Mouse (Mus musculus) hindbrain, embryonic 12.5 days (tissue): ENCODE data around the gene Inpp5a. TPM values are rescaled to one million over a fixed set of nuclear protein-coding genes. Genes with fewer than 3 reads are reported as not detected.
A peak's percentile ranks its signal among the peaks of the same experiment; 100 is the strongest.

Experiments used
- ATAC-seq: fragments of 200-750 bp; cut with Nextera tagmentation; 2 replicates; pipeline ENCODE4 v1.8.0; 2017; ENCODE audit warnings: moderate TSS enrichment; ENCODE audit not compliant: low FRiP score
- H3K27ac ChIP-seq: fragments of 300-500 bp; sonication (generic); 2 replicates; pipeline ENCODE4 v1.5.1; 2016; ENCODE audit warnings: mild to moderate bottlenecking
- H3K27me3 ChIP-seq: fragments of 300-500 bp; sonication (generic); 2 replicates; pipeline ENCODE4 v1.6.1; 2016; ENCODE audit warnings: mild to moderate bottlenecking
- H3K36me3 ChIP-seq: fragments of 300-500 bp; sonication (generic); 2 replicates; pipeline ENCODE4 v1.6.1; 2016; ENCODE audit warnings: mild to moderate bottlenecking
- H3K4me1 ChIP-seq: fragments of 300-500 bp; sonication (generic); 2 replicates; pipeline ENCODE4 v1.6.1; 2016
- H3K4me2 ChIP-seq: fragments of 300-500 bp; sonication (generic); replicated peaks from 2 replicates; pipeline ENCODE4 v1.6.1; 2016; ENCODE audit warnings: mild to moderate bottlenecking
- H3K4me3 ChIP-seq: fragments of 300-500 bp; sonication (generic); 2 replicates; pipeline ENCODE4 v1.5.1; 2016; ENCODE audit warnings: mild to moderate bottlenecking
- H3K9ac ChIP-seq: fragments of 300-500 bp; sonication (generic); 2 replicates; pipeline ENCODE4 v1.6.1; 2016; ENCODE audit warnings: mild to moderate bottlenecking, moderate library complexity
- H3K9me3 ChIP-seq: fragments of 300-500 bp; sonication (generic); replicated peaks from 2 replicates; pipeline ENCODE4 v1.6.1; 2016; ENCODE audit warnings: mild to moderate bottlenecking
- WGBS: fragments of 180-500 bp; shearing (Covaris S2); methylation state at CpG from one replicate; pipeline ENCODE4 v1.1.7; 2016; 5-methylcytosine and 5-hydroxymethylcytosine counted together
- polyA plus RNA-seq: library from polyadenylated mRNA; unstranded; fragments of >200 nt; fragmentation: Nextera tagmentation; extraction: Ambion mirVana; gene quantifications from 2 replicates; pipeline ENCODE4 v1.2.1, GENCODE M21; 2016

The Inpp5a gene
- polyA plus RNA-seq, 1 experiment from 2014 or later, result 26.4 TPM

GRCm38 (mm10) chr7:139585183-139585821, 196.4 kb downstream of the Inpp5a start:
- Histone ChIP-seq H3K9ac (no peak overlapping the region), H3K4me1 (peaks cover 47% of the 10 kb centered on the region), H3K36me3 (no peaks in the 10 kb centered on the region), H3K4me2 (peak overlapping the region; percentile 33), H3K4me3 (0 out of 2 replicates have a peak overlapping the region, but pooled peaks have one; percentile 11), H3K9me3 (no peaks in the 10 kb centered on the region), H3K27ac (no peak overlapping the region), H3K27me3 (peaks cover 100% of the 10 kb centered on the region)
- WGBS, result 3% methylated on average over 29 of the region's 29 CpGs
- no peak for ATAC-seq

GRCm38 (mm10) chr7:139587919-139588318, 199.0 kb downstream of the Inpp5a start:
- H3K4me1 ChIP-seq, result peaks cover 23% of the 10 kb centered on the region
- ATAC-seq, result no peak
- peaks cover 86% of the 10 kb centered on the region for H3K27me3 ChIP-seq
- H3K27ac ChIP-seq, result no peak overlapping the region
- no peaks in the 10 kb centered on the region for H3K9me3 ChIP-seq
- 32% methylated on average over 7 of the region's 7 CpGs for WGBS
- no peak overlapping the region for H3K4me3 ChIP-seq
- no peak overlapping the region for H3K9ac ChIP-seq
- H3K36me3 ChIP-seq, result no peaks in the 10 kb centered on the region
- no peak overlapping the region for H3K4me2 ChIP-seq

DNA sequence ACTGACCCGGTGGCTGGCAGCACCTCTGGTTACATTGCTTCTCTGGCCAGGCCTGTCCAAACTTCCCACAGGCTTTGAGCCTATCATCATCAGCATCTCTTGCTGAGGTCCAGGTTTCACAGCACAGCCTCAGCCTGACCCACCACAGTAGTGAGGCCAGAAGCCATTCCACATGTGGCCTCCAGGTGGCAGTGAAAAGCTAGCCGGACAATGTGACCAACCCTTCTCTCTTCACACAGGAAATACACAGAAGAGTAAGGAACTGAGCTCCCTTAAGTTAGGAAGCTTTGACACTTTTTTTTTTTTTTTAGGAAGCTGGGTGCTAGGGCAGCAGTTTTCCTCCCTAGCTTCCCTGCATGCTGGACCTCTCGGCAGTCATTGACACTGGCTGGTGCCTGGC, 201.4 kb downstream of the Inpp5a start:
- Histone ChIP-seq H3K36me3 (no peaks in the 10 kb centered on the region), H3K4me3 (no peak overlapping the region), H3K4me1 (peaks cover 11% of the 10 kb centered on the region), H3K9me3 (no peaks in the 10 kb centered on the region), H3K9ac (no peak overlapping the region), H3K4me2 (no peak overlapping the region), H3K27me3 (peaks cover 74% of the 10 kb centered on the region), H3K27ac (no peak overlapping the region)
- 30% methylated on average over 3 of the region's 3 CpGs for WGBS
- no peak for ATAC-seq

- H3K4me2 ChIP-seq, result no peak overlapping the region
- no peak for ATAC-seq
- peaks cover 14% of the 10 kb centered on the region for H3K4me1 ChIP-seq
- H3K27me3 ChIP-seq, result peaks cover 71% of the 10 kb centered on the region
- H3K9me3 ChIP-seq, result no peaks in the 10 kb centered on the region
- 83% methylated on average over 5 of the region's 5 CpGs for WGBS
- H3K4me3 ChIP-seq, result no peak overlapping the region
- H3K36me3 ChIP-seq, result no peaks in the 10 kb centered on the region
- no peak overlapping the region for H3K27ac ChIP-seq
- H3K9ac ChIP-seq, result no peak overlapping the region
These were observed 202.4 kb downstream of the Inpp5a start for GRCm38 (mm10) chr7:139591311-139591710.

GRCm38 (mm10) chr7:139595311-139595710, 206.4 kb downstream of the Inpp5a start:
- H3K9ac ChIP-seq, result no peak overlapping the region
- H3K4me2 ChIP-seq, result no peak overlapping the region
- H3K4me1 ChIP-seq, result 0 out of 2 replicates have a peak, but pooled peaks cover 3% of the 10 kb centered on the region
- peaks cover 43% of the 10 kb centered on the region for H3K27me3 ChIP-seq
- ATAC-seq, result no peak
- no peaks in the 10 kb centered on the region for H3K36me3 ChIP-seq
- H3K27ac ChIP-seq, result no peak overlapping the region
- H3K4me3 ChIP-seq, result no peak overlapping the region
- WGBS, result 71% methylated on average over 6 of the region's 6 CpGs
- H3K9me3 ChIP-seq, result no peaks in the 10 kb centered on the region

DNA sequence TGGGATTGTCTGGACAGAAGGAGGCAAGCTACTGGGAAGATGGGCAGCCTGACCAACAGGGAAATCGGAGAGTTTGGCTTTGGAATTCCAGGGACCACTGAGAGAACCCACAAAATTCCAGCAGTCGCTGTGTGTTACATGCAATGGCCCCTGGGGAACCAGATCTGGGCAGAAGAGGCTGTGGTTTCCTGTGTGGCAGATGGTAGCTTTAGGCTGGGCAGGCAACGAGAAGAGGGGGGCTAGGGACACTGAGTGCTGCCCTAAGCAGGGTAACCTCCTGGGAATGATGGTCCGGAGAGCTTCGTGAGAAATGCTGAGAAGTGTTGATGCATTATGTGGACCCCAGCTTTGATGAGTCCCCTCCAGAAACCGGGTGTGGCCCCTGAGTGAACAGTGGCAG, 207.0 kb downstream of the Inpp5a start:
- Histone ChIP-seq H3K4me2 (no peak overlapping the region), H3K4me1 (0 out of 2 replicates have a peak, but pooled peaks cover 3% of the 10 kb centered on the region), H3K27ac (no peak overlapping the region), H3K4me3 (no peak overlapping the region), H3K27me3 (peaks cover 45% of the 10 kb centered on the region), H3K36me3 (no peaks in the 10 kb centered on the region), H3K9ac (no peak overlapping the region), H3K9me3 (no peaks in the 10 kb centered on the region)
- no peak for ATAC-seq
- 62% methylated on average over 6 of the region's 6 CpGs for WGBS

DNA sequence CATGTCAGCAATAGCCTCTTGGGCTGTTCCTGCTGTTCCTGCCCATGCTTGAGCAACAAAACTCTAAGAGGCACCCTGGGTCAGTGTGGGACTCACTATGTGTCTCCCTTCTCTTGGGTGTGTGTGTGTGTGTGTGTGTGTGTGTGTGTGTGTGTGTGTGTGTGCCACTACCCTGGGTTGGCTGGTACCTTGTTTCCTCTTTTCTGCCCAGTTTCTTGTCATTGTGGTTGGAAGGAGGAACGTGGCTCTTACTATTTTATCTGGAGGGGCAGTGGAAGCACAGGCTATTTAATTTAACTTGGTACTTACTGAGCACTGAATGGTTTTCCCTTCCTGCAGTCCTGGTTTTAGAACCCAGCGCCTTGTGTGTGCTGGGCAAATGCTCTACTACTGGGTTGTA, 221.4 kb downstream of the Inpp5a start:
- Histone ChIP-seq H3K27me3 (peaks cover 16% of the 10 kb centered on the region), H3K9me3 (no peaks in the 10 kb centered on the region), H3K9ac (no peak overlapping the region), H3K4me3 (no peak overlapping the region), H3K27ac (no peak overlapping the region), H3K4me2 (no peak overlapping the region), H3K36me3 (no peaks in the 10 kb centered on the region), H3K4me1 (no peaks in the 10 kb centered on the region)
- WGBS, result 88% methylated on average over 2 of the region's 2 CpGs
- ATAC-seq, result no peak

GRCm38 (mm10) chr7:139615767-139616766, 227.2 kb downstream of the Inpp5a start:
- Histone ChIP-seq H3K36me3 (no peaks in the 10 kb centered on the region), H3K9ac (no peak overlapping the region), H3K27me3 (peaks cover 26% of the 10 kb centered on the region), H3K4me1 (peaks cover 5% of the 10 kb centered on the region; the same call in 1 of the 2 replicates), H3K4me2 (no peak overlapping the region), H3K4me3 (no peak overlapping the region), H3K27ac (no peak overlapping the region), H3K9me3 (no peaks in the 10 kb centered on the region)
- 53% methylated on average over 12 of the region's 12 CpGs for WGBS
- peak; percentile 70 for ATAC-seq

DNA sequence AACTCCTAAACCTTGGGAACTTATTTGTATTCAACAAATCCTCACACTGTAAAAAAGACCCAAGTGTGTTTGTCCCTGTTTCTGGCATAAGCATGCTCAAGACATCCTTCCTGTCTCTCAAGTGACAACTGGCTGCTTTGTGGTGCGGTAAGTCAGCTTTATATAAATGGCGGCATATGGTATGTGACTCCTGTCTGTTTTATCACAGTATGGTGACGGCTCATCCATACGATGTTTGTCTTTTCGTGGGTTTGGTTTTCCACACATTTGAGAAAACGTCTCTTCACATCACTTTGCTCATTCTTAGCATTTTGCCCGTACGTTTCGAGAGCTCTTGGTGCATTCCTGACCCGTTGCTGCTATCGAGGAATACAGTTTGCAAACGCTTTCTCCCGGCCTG, 233.7 kb downstream of the Inpp5a start:
- H3K4me1 ChIP-seq, result no peaks in the 10 kb centered on the region
- no peak overlapping the region for H3K4me3 ChIP-seq
- peaks cover 6% of the 10 kb centered on the region; the same call in 1 of the 2 replicates for H3K27me3 ChIP-seq
- no peaks in the 10 kb centered on the region for H3K36me3 ChIP-seq
- no peak overlapping the region for H3K27ac ChIP-seq
- H3K9me3 ChIP-seq, result no peaks in the 10 kb centered on the region
- no peak for ATAC-seq
- no peak overlapping the region for H3K4me2 ChIP-seq
- H3K9ac ChIP-seq, result no peak overlapping the region
- WGBS, result 89% methylated on average over 13 of the region's 13 CpGs

- Histone ChIP-seq H3K4me3 (no peak overlapping the region), H3K4me2 (no peak overlapping the region), H3K9ac (no peak overlapping the region), H3K27ac (no peak overlapping the region), H3K4me1 (no peaks in the 10 kb centered on the region), H3K9me3 (no peaks in the 10 kb centered on the region), H3K27me3 (no peaks in the 10 kb centered on the region; the same call in 1 of the 2 replicates), H3K36me3 (no peaks in the 10 kb centered on the region)
- no peak for ATAC-seq
- WGBS, result 75% methylated on average over 9 of the region's 9 CpGs
These were observed 236.2 kb downstream of the Inpp5a start for GRCm38 (mm10) chr7:139625156-139625555.
